Mouse (Mus musculus) intestine, embryonic 14.5 days (tissue): ENCODE measurements around the gene Ptprj. TPM values are rescaled to one million over a fixed set of nuclear protein-coding genes. Genes with fewer than 3 reads are reported as not detected.

Source experiments
- ATAC-seq: fragments of 200-750 bp; cut with Nextera tagmentation; replicated peaks from 2 replicates; pipeline ENCODE4 v1.8.0; 2017; ENCODE audit warnings: low read depth, moderate number of reproducible peaks, moderate TSS enrichment, moderate library complexity; ENCODE audit not compliant: low FRiP score, low TSS enrichment
- DNase-seq: peaks from one replicate; pipeline ENCODE4 v3.0.0-alpha.2; 2018; ENCODE audit warnings: low spot score
- H3K27ac ChIP-seq: fragments of 300-500 bp; sonication (generic); 2 replicates; pipeline ENCODE4 v1.5.1; 2014; ENCODE audit warnings: low read depth, mild to moderate bottlenecking, control low read depth
- H3K27me3 ChIP-seq: fragments of 300-500 bp; sonication (generic); replicated peaks from 2 replicates; pipeline ENCODE4 v1.6.1; 2014; ENCODE audit warnings: low read length, control low read depth; ENCODE audit not compliant: control insufficient read depth, insufficient read depth
- H3K36me3 ChIP-seq: fragments of 300-500 bp; sonication (generic); 2 replicates; pipeline ENCODE4 v1.6.1; 2014; ENCODE audit warnings: low read length, control low read depth; ENCODE audit not compliant: control insufficient read depth, insufficient read depth
- H3K4me1 ChIP-seq: fragments of 300-500 bp; sonication (generic); replicated peaks from 2 replicates; pipeline ENCODE4 v1.6.1; 2014; ENCODE audit warnings: low read length, control low read depth, mixed read lengths; ENCODE audit not compliant: control insufficient read depth, insufficient read depth
- H3K4me2 ChIP-seq: fragments of 300-500 bp; sonication (generic); 2 replicates; pipeline ENCODE4 v1.6.1; 2014; ENCODE audit warnings: low read length
- H3K4me3 ChIP-seq: fragments of 300-500 bp; sonication (generic); 2 replicates; pipeline ENCODE4 v1.5.1; 2014; ENCODE audit warnings: low read depth, low read length, control low read depth, mixed read lengths
- H3K9ac ChIP-seq: fragments of 300-500 bp; sonication (generic); 2 replicates; pipeline ENCODE4 v1.6.1; 2014; ENCODE audit warnings: mild to moderate bottlenecking, low read length
- H3K9me3 ChIP-seq: fragments of 300-500 bp; sonication (generic); 2 replicates; pipeline ENCODE4 v1.6.1; 2016; ENCODE audit warnings: low read length, control low read depth; ENCODE audit not compliant: control insufficient read depth
- WGBS: fragments of 180-500 bp; shearing (Covaris S2); extraction: QIAGEN DNeasy Blood & Tissue Kit; methylation state at CpG from one replicate; pipeline ENCODE4 v1.1.7; 2014; 5-methylcytosine and 5-hydroxymethylcytosine counted together
- polyA plus RNA-seq: library from polyadenylated mRNA; unstranded; fragments of >200 nt; fragmentation: Nextera tagmentation; extraction: Ambion mirVana; gene quantifications from 2 replicates; pipeline ENCODE4 v1.2.1, GENCODE M21; 2014

The Ptprj gene
- polyA plus RNA-seq, 1 experiment from 2014 or later, result 8.3 TPM

DNA sequence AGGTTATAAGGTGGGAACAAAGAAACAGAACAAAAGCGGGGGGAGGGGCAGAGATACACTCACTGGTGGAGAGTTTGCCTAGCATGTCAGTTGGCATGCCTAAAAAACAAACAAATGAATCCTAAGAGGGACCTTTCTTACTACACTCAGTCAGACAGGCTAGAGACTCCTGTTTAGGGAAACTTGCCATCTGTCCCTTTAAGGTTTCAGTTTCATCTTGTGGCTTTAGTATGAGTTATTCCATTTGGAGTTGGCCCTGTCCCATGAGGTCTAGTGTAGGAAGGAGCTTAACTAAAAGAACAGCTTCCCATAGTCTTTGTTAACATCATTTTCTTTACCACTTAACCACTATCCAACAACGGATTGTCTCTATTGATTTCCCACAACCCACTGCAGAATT is 32.6 kb upstream of the Ptprj start:
- Histone ChIP-seq H3K9ac (no peak overlapping the region), H3K9me3 (no peaks in the 10 kb centered on the region), H3K4me2 (no peak overlapping the region), H3K27ac (no peak overlapping the region), H3K4me1 (no peaks in the 10 kb centered on the region), H3K36me3 (no peaks in the 10 kb centered on the region), H3K27me3 (no peaks in the 10 kb centered on the region), H3K4me3 (no peak overlapping the region)
- no peak for ATAC-seq
- 85% methylated on average over 2 of the region's 2 CpGs for WGBS
- DNase-seq, result no peak

DNA sequence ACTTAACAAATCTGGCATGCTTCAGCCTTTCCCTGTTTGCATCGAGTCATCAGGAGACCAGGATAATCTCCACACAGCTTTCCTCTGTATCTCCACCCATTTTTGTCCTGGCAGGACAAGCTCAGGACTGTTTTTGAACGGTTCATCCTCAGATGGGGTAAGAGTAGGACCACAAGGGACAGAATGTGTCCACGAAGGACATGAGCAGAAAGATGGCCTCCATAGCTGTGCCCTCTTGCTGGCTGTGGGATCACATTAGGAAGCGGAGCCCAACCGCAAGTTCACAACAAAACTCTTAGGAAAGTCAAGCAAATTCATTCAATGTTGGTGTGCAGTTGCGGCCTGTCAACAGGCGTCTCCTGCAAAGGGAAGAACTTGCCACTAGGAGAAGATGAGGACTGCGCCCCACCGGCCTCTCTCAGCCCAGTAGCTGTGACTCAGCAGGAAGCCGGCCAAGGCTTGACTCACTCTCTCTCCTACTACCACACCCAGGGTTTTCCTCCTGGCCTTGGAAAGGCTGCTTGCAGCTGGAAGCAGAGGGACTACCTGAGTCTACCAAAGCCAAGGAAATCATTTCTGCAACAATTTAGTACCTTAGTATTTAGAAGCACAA is 31.6 kb upstream of the Ptprj start:
- H3K36me3 ChIP-seq, result no peaks in the 10 kb centered on the region
- H3K9me3 ChIP-seq, result no peaks in the 10 kb centered on the region
- no peaks in the 10 kb centered on the region for H3K4me1 ChIP-seq
- no peaks in the 10 kb centered on the region for H3K27me3 ChIP-seq
- no peak overlapping the region for H3K4me2 ChIP-seq
- H3K4me3 ChIP-seq, result no peak overlapping the region
- DNase-seq (no peak), ATAC-seq (0 out of 2 replicates have a peak, but pooled peaks have one; percentile 62)
- no peak overlapping the region for H3K9ac ChIP-seq
- H3K27ac ChIP-seq, result no peak overlapping the region
- 84% methylated on average over 10 of the region's 10 CpGs for WGBS

DNA sequence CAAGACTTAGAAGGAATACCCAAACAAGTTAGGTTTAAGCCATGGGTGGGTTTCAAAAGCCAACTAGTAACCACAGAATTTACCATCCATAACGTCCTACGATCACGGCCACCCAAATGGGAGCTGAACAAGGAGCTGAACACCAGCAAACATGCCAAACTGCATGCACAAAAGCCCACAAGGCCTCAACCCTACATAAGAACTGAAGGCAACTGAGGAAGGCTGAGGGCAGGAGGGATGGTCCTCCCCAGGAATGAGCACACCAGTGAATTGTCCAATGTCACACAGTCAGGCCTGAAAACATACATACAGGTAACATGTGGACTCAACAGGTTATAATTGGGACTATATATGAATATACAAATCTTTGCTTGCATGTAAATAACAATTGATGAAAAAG is 20.6 kb upstream of the Ptprj start:
- DNase-seq (no peak), ATAC-seq (no peak)
- H3K9ac ChIP-seq, result no peak overlapping the region
- no peaks in the 10 kb centered on the region for H3K36me3 ChIP-seq
- H3K27ac ChIP-seq, result no peak overlapping the region
- no peak overlapping the region for H3K4me2 ChIP-seq
- H3K4me3 ChIP-seq, result no peak overlapping the region
- no peaks in the 10 kb centered on the region for H3K9me3 ChIP-seq
- no peaks in the 10 kb centered on the region for H3K27me3 ChIP-seq
- 93% methylated on average over 3 of the region's 3 CpGs for WGBS
- no peaks in the 10 kb centered on the region for H3K4me1 ChIP-seq

DNA sequence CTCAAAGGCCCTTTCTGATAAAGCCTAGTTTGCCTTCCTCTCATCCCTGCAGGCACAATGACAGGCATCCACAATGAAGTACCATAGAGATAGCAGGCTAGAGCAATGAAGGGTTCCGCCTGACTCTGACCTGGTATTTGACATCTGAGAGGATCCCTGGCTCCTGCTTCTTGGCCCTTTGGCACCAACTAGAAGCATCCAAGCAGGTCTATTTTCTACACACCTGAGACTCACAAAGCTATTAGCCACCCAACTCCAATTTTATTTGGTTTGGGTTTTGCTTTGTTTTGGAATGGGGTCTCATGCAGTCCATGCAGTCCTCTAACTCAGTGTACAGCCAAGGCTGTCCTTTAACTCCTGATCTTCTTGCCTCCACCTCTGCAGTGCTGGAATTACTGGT is 7.7 kb upstream of the Ptprj start:
- DNase-seq, result no peak
- H3K27me3 ChIP-seq, result no peaks in the 10 kb centered on the region
- WGBS, result 100% methylated on average over 1 of the region's 1 CpGs
- no peaks in the 10 kb centered on the region for H3K36me3 ChIP-seq
- no peaks in the 10 kb centered on the region for H3K9me3 ChIP-seq
- no peak overlapping the region for H3K4me2 ChIP-seq
- H3K27ac ChIP-seq, result no peak overlapping the region
- H3K9ac ChIP-seq, result no peak overlapping the region
- H3K4me3 ChIP-seq, result no peak overlapping the region
- no peaks in the 10 kb centered on the region for H3K4me1 ChIP-seq
- ATAC-seq, result no peak

DNA sequence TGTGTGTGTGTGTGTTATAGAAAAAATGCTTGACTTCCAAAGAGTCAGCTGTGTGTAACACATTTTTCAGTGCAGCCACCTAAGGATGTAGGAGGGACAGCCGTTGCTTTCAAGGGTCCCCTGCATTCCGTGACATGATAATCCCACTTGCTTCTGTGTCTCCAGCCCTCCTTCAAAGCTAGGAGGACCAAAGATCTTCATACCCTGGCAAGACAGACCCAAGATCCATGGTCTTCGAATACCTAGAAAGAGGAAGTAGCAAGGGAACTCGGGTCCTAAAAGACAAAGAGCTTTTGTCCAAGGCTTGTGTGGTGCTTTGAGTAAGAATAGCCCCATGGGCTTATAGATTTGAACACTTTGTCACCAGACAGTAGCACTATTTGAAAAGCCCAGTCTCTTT is 4.1 kb upstream of the Ptprj start:
- no peak for ATAC-seq
- H3K27ac ChIP-seq, result no peak overlapping the region

DNA sequence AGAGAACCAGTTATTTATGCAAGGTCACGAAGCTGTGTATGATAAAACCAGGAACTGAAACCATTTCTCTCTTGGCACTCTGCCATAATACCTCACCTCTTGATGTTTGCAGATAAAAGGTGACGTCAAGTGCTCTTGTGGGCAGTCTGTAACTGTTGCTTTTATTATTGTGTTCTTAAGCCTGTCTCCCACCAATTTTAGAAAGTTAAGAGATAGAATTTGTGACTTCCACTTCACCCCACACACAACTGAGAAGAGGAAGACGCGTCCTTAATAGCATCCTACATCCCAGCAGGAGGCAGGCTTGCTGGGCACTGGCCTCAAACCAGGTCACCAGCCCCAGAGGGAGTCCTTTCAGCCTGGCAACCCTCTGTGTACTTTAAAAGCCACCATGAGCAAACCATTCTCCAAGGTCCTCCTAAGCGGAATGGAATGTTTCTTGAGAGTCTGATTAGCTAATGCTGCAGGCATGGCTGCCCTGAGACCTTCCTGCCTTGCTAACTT is 3.2 kb upstream of the Ptprj start:
- 0 out of 2 replicates have a peak overlapping the region, but pooled peaks have one; percentile 23 for H3K27ac ChIP-seq
- H3K9ac ChIP-seq, result no peak overlapping the region
- no peak overlapping the region for H3K4me2 ChIP-seq
- ATAC-seq (no peak; the same call in 1 of the 2 replicates), DNase-seq (no peak)
- H3K27me3 ChIP-seq, result no peaks in the 10 kb centered on the region
- WGBS, result 41% methylated on average over 5 of the region's 5 CpGs
- H3K4me3 ChIP-seq, result no peak overlapping the region
- H3K36me3 ChIP-seq, result no peaks in the 10 kb centered on the region
- peaks cover 4% of the 10 kb centered on the region; the same call in 1 of the 2 replicates for H3K4me1 ChIP-seq
- no peaks in the 10 kb centered on the region for H3K9me3 ChIP-seq

More for the DNA sequence above, 4.1 kb upstream of the Ptprj start:
- no peak overlapping the region for H3K4me2 ChIP-seq
- H3K27me3 ChIP-seq, result no peaks in the 10 kb centered on the region
- no peak overlapping the region for H3K4me3 ChIP-seq
- no peaks in the 10 kb centered on the region for H3K9me3 ChIP-seq
- WGBS, result 75% methylated on average over 4 of the region's 4 CpGs
- no peak for DNase-seq
- H3K4me1 ChIP-seq, result peaks cover 4% of the 10 kb centered on the region; the same call in 1 of the 2 replicates
- H3K36me3 ChIP-seq, result no peaks in the 10 kb centered on the region
- no peak overlapping the region for H3K9ac ChIP-seq

DNA sequence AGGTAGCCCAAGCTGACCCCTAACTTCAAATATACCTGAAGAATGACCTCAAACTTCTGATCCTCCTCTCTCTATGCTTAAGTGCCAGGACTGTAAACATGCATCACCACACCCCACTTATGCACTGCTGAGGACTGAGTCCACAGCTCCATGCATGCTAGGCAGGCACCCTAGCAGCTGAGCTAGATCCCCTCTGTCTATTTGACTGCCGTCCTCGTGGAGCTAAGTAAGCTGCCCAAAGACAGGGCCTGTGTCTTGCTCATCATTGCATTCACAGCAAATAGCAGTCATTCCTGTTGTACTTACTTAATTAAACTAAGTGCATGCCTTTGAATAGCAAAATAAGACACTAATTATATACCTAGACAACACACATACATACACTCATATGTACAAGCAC is 2.4 kb upstream of the Ptprj start:
- WGBS, result 45% methylated on average over 2 of the region's 2 CpGs

DNA sequence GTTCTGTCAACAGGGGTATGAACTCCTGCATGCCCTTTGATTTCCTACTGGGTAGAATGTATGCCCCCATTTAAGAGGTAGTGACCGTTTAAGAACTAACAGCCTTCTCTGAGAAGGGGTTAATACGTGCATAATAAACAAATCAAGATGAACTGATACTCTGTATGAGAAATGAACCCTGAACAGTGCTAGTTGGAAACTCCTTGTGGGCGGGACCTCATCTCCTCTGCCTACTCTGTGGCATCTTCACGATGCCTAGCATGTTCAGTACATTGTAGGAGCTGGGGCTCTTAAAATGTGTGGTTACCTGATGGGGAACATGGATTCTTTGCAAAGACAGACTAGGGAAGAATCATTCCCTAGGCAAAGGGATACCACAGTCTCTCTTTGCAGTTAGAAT is 1.9 kb upstream of the Ptprj start:
- 63% methylated on average over 4 of the region's 4 CpGs for WGBS
- no peak overlapping the region for H3K27ac ChIP-seq
- peaks cover 4% of the 10 kb centered on the region; the same call in 1 of the 2 replicates for H3K4me1 ChIP-seq
- DNase-seq (peak; percentile 43), ATAC-seq (no peak)
- H3K4me3 ChIP-seq, result no peak overlapping the region
- no peak overlapping the region for H3K9ac ChIP-seq
- no peaks in the 10 kb centered on the region for H3K9me3 ChIP-seq
- H3K36me3 ChIP-seq, result no peaks in the 10 kb centered on the region
- H3K27me3 ChIP-seq, result no peaks in the 10 kb centered on the region
- H3K4me2 ChIP-seq, result no peak overlapping the region

More for the DNA sequence above, 2.4 kb upstream of the Ptprj start:
- H3K27me3 ChIP-seq, result no peaks in the 10 kb centered on the region
- H3K9me3 ChIP-seq, result no peaks in the 10 kb centered on the region
- peaks cover 4% of the 10 kb centered on the region; the same call in 1 of the 2 replicates for H3K4me1 ChIP-seq
- H3K27ac ChIP-seq, result no peak overlapping the region
- no peaks in the 10 kb centered on the region for H3K36me3 ChIP-seq
- ATAC-seq (no peak), DNase-seq (peak; percentile 36)
- no peak overlapping the region for H3K4me2 ChIP-seq
- no peak overlapping the region for H3K9ac ChIP-seq
- no peak overlapping the region for H3K4me3 ChIP-seq

DNA sequence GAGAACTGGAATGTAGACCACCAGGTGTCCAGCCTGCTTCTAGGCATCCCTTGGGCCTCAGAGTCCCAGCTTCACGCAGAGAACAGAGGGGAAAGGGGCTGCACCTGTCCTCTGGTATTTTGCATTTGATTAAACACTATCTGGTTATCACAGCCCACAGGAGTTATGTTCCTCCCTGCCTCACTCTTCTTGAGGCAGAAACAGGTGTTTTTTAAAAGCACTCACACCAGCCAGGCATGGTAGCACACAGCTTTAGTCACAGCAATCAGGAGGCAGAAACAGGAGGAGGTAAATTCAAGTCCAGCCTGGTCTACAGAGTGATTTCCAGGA is 1.3 kb upstream of the Ptprj start:
- ATAC-seq, result no peak
- 64% methylated on average over 1 of the region's 1 CpGs for WGBS
- DNase-seq, result peak; percentile 41

More for the DNA sequence above, 1.3 kb upstream of the Ptprj start:
- Histone ChIP-seq H3K27ac (no peak overlapping the region), H3K4me2 (no peak overlapping the region), H3K4me3 (no peak overlapping the region), H3K36me3 (no peaks in the 10 kb centered on the region), H3K27me3 (no peaks in the 10 kb centered on the region), H3K4me1 (peaks cover 4% of the 10 kb centered on the region; the same call in 1 of the 2 replicates), H3K9ac (no peak overlapping the region), H3K9me3 (no peaks in the 10 kb centered on the region)
